Mouse (Mus musculus) small intestine, adult 2 months (tissue): Measurements from ENCODE around the gene Phf12.

Experiments used
- CTCF ChIP-seq: fragments of 200-500 bp; IDR thresholded peaks from 2 replicates; pipeline ENCODE4 v1.5.1; 2012; ENCODE audit warnings: low read depth, mild to moderate bottlenecking, control low read depth, inconsistent platforms, low read length, moderate library complexity, mixed read lengths; ENCODE audit not compliant: insufficient replicate concordance, insufficient read length; ENCODE audit errors: extremely low read depth
- POLR2A ChIP-seq: fragments of 200-500 bp; IDR thresholded peaks from 2 replicates; pipeline ENCODE4 v1.6.1; 2012; ENCODE audit warnings: low read depth, mild to moderate bottlenecking, control low read depth, inconsistent platforms, low read length, moderate library complexity

GRCm38 (mm10) chr11:77953671-77954070 is 28.9 kb upstream of the Phf12 start:
- TF ChIP-seq CTCF: peak; percentile 47; the same call in 1 of the 2 replicates
- no peak for TF ChIP-seq POLR2A
